Mouse (Mus musculus) 3T3-L1 (cell line): ENCODE results near the gene Rreb1.

Experiments used
- DNase-seq: peaks from one replicate; pipeline ENCODE4 v3.0.0-alpha.2; 2015; ENCODE audit warnings: low read depth, low spot score

Rreb1 gene

GRCm38 (mm10) chr13:37941950-37942886, 164.0 kb downstream of the Rreb1 start:
- peak; percentile 55 for DNase-seq

- DNase-seq = no peak
These were observed 164.7 kb downstream of the Rreb1 start for GRCm38 (mm10) chr13:37942887-37943331.

GRCm38 (mm10) chr13:37943466-37943865, 165.3 kb downstream of the Rreb1 start:
- no peak for DNase-seq

- DNase-seq = peak; percentile 66
These were observed 166.1 kb downstream of the Rreb1 start for GRCm38 (mm10) chr13:37944306-37944705.

- DNase-seq = no peak
These were observed 167.2 kb downstream of the Rreb1 start for GRCm38 (mm10) chr13:37945392-37945791.

- DNase-seq = peak; percentile 81
These were observed 168.5 kb downstream of the Rreb1 start for GRCm38 (mm10) chr13:37946734-37947133.

- no peak for DNase-seq
These were observed 174.8 kb downstream of the Rreb1 start for GRCm38 (mm10) chr13:37952981-37953380.

- DNase-seq = no peak
These were observed 176.1 kb downstream of the Rreb1 start for GRCm38 (mm10) chr13:37954318-37954717.

- DNase-seq = no peak
These were observed 180.5 kb downstream of the Rreb1 start for GRCm38 (mm10) chr13:37958498-37959238.

GRCm38 (mm10) chr13:37959239-37959907, 181.2 kb downstream of the Rreb1 start:
- DNase-seq = no peak

GRCm38 (mm10) chr13:37959936-37960335, 181.7 kb downstream of the Rreb1 start:
- no peak for DNase-seq

- DNase-seq = no peak
These were observed 184.3 kb downstream of the Rreb1 start for GRCm38 (mm10) chr13:37962541-37962940.

- DNase-seq = peak; percentile 94
These were observed 185.3 kb downstream of the Rreb1 start for GRCm38 (mm10) chr13:37963354-37964007.

GRCm38 (mm10) chr13:37964128-37965087, 186.2 kb downstream of the Rreb1 start:
- no peak for DNase-seq

- no peak for DNase-seq
These were observed 187.1 kb downstream of the Rreb1 start for GRCm38 (mm10) chr13:37965126-37965914.

- no peak for DNase-seq
These were observed 188.3 kb downstream of the Rreb1 start for GRCm38 (mm10) chr13:37966256-37967051.

- DNase-seq = peak; percentile 50
These were observed 188.8 kb downstream of the Rreb1 start for GRCm38 (mm10) chr13:37967052-37967437.

- DNase-seq = no peak
These were observed 189.4 kb downstream of the Rreb1 start for GRCm38 (mm10) chr13:37967565-37967964.

- peak; percentile 87 for DNase-seq
These were observed 191.1 kb downstream of the Rreb1 start for GRCm38 (mm10) chr13:37969337-37969736.
